Comparison of ENCODE assay signal across 9 mouse cellular contexts in the genomic region with DNA sequence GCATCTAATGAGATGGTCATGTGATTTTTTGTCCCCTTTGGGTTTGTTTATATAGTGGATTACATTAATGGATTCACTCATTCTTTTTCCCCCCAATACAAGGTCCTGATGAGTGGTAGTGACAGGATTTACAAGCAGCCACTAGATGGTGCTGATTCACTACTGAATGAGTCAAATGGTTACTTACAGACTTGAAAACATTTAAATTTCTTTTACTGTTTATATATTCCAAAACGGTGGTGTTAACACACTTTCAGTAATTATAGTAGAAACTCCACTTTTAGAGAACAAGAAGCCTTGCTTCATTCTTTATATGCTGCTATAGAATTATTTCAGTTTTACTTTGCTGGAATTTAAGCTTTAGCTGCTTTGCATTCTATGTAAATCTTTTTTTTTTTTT.
A peak's percentile ranks its signal among the peaks of the same experiment; 100 is the strongest.
DNase-seq lines count a peak whose midpoint lies in the region; ATAC-seq lines count a peak whose summit lies in the region.
"Had no signal": no experiment of that assay in that cellular context is flagged by ENCODE, and none has a peak within 500 bp of the region (broad histone marks: within the 10 kb centered on the region; RNA-seq: fewer than 3 reads in every experiment).

No protein-coding gene starts in this region.

- no peaks in the 10 kb centered on the region for H3K27me3 ChIP-seq in midbrain, embryonic 15.5 days (replicated peaks)
- H3K27me3 ChIP-seq: hindbrain, embryonic 15.5 days had no signal

- H3K36me3 ChIP-seq in midbrain, embryonic 15.5 days (replicated peaks), result no peaks in the 10 kb centered on the region
- H3K36me3 ChIP-seq: hindbrain, embryonic 15.5 days had no signal

- 0% methylated on average over 1 of the region's 1 CpGs for WGBS in midbrain, embryonic 15.5 days

- peak; percentile 84; the same call in 1 of the 2 replicates for ATAC-seq in midbrain, embryonic 15.5 days (replicated peaks)

- DNase-seq in gastrocnemius, adult 18-20 months (ENCODE audit: low spot score), result peak; percentile 10
- no peak for DNase-seq in gastrocnemius, postnatal 36 days
- DNase-seq in ovary, postnatal 14 days (ENCODE audit: low spot score), result peak; percentile 9
- DNase-seq in ovary, postnatal 10 days (ENCODE audit: low spot score), result no peak
- DNase-seq in cerebellum, adult 9-11 months, result peak; percentile 16
- DNase-seq in hindlimb bud, embryonic 11.5 days (ENCODE audit: extremely low spot score, low read depth, low spot score), result peak; percentile 49
- DNase-seq in spleen, adult 18-20 months, result no peak

- H3K9ac ChIP-seq in midbrain, embryonic 15.5 days, result no peak overlapping the region
- H3K9ac ChIP-seq: hindbrain, embryonic 15.5 days had no signal

- H3K4me2 ChIP-seq in midbrain, embryonic 15.5 days, result no peak overlapping the region
- H3K4me2 ChIP-seq: hindbrain, embryonic 15.5 days had no signal

- intact Hi-C loops in gastrocnemius, postnatal 36 days (cut with DNase I), result no loop called here

- no peak overlapping the region for H3K4me3 ChIP-seq in midbrain, embryonic 15.5 days
- H3K4me3 ChIP-seq: hindbrain, embryonic 15.5 days had no signal

- H3K9me3 ChIP-seq in midbrain, embryonic 15.5 days, result no peaks in the 10 kb centered on the region
- H3K9me3 ChIP-seq: hindbrain, embryonic 15.5 days had no signal

- no peak overlapping the region for H3K27ac ChIP-seq in midbrain, embryonic 15.5 days
- H3K27ac ChIP-seq: hindbrain, embryonic 15.5 days had no signal

- H3K4me1 ChIP-seq in midbrain, embryonic 15.5 days, result no peaks in the 10 kb centered on the region
- H3K4me1 ChIP-seq: hindbrain, embryonic 15.5 days had no signal

Comparison
In these comparisons a context has a peak if more than half of its experiments do, and no peak if none do; other contexts are left out.
1. DNase-seq: peak in gastrocnemius, adult 18-20 months (single experiment), ovary, postnatal 14 days (single experiment), cerebellum, adult 9-11 months (single experiment) and hindlimb bud, embryonic 11.5 days (single experiment); none in gastrocnemius, postnatal 36 days (0 of 2), ovary, postnatal 10 days (single experiment) and spleen, adult 18-20 months (0 of 2).